Mouse (Mus musculus): ENCODE measurements around the gene Usp46. TPM values are rescaled to one million over a fixed set of nuclear protein-coding genes. Genes with fewer than 3 reads are reported as not detected.

Gene Usp46
- polyA plus RNA-seq, 2 experiments: 20.0 to 39.1 TPM

DNA sequence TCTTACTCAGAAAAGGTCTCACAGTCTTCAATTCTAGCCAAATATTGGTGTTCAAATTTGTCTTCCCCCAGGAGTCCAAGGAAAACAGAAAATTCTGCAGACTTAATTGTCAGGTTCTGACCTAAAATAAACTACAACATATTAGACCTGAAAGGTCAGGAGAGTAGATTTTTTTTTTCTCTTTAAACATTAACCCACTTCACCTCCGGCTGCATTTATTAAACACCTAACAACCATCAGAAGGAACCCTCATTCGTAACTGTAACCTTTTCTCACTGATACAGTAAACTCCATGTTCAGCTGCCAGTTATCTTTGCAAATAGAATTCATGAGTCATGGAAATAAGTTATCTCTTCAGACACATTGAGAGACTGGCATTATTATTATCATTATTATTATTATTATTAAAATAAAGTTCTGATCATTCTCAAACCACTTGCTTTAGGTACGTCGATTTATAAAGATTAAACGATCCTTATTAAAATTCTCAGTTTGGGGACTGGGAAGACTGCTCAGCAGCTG, 4.9 kb downstream of the Usp46 start:
- Histone ChIP-seq H3K27ac (replicated peaks; ENCODE audit: low read depth, low read length) (no peak overlapping the region), H3K4me3 (replicated peaks; ENCODE audit: low read length) (no peak overlapping the region), H3K27me3 (ENCODE audit: control insufficient read depth, insufficient read depth, low read length) (no peaks in the 10 kb centered on the region), H3K4me1 (ENCODE audit: control insufficient read depth, insufficient read depth, low read length) (peaks cover 44% of the 10 kb centered on the region), H3K9ac (ENCODE audit: low read depth, low read length, severe bottlenecking) (no peak overlapping the region), H3K9me3 (ENCODE audit: control insufficient read depth, low read length) (no peaks in the 10 kb centered on the region), H3K36me3 (ENCODE audit: control insufficient read depth, insufficient read depth, low read length) (no peaks in the 10 kb centered on the region; the same call in 1 of the 2 replicates), H3K4me2 (replicated peaks; ENCODE audit: low read depth, low read length, severe bottlenecking) (no peak overlapping the region)
- no peak for TF ChIP-seq POLR2A (IDR thresholded peaks at IDR 0.05; ENCODE audit: borderline replicate concordance, extremely low read depth, insufficient read depth, insufficient read length)
- 71% methylated on average over 5 of the region's 5 CpGs for WGBS
- DNase-seq (ENCODE audit: low spot score) (no peak), ATAC-seq (ENCODE audit: low FRiP score, low read depth) (no peak)

DNA sequence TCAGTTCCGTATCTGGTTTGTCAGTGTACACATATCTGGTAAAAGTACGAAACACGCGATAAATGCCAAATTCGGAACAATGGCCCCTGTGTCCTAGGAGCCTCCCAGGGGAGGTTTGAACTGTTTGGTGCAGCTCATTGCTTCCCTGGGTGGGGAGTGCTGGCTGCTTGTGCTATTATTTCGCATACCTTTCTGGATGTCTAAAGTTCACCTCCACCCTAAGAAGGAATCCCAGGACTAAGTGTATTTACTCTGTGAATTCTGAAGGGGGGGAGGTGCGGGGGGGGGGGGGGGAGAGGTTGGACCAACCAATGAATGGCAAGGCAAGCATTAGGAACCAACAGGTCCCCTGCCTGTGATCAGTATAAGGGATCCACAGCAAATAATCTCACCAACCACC, 6.0 kb downstream of the Usp46 start:
- Histone ChIP-seq H3K27ac (replicated peaks; ENCODE audit: low read depth, low read length) (no peak overlapping the region), H3K9ac (ENCODE audit: low read depth, low read length, severe bottlenecking) (no peak overlapping the region), H3K36me3 (ENCODE audit: control insufficient read depth, insufficient read depth, low read length) (no peaks in the 10 kb centered on the region; the same call in 1 of the 2 replicates), H3K9me3 (ENCODE audit: control insufficient read depth, low read length) (no peaks in the 10 kb centered on the region), H3K4me1 (ENCODE audit: control insufficient read depth, insufficient read depth, low read length) (peaks cover 43% of the 10 kb centered on the region), H3K4me3 (replicated peaks; ENCODE audit: low read length) (no peak overlapping the region), H3K4me2 (replicated peaks; ENCODE audit: low read depth, low read length, severe bottlenecking) (no peak overlapping the region), H3K27me3 (ENCODE audit: control insufficient read depth, insufficient read depth, low read length) (no peaks in the 10 kb centered on the region)
- ATAC-seq (ENCODE audit: low FRiP score, low read depth) (no peak), DNase-seq (ENCODE audit: low spot score) (no peak)
- 84% methylated on average over 6 of the region's 7 CpGs for WGBS
- no peak for TF ChIP-seq POLR2A (IDR thresholded peaks at IDR 0.05; ENCODE audit: borderline replicate concordance, extremely low read depth, insufficient read depth, insufficient read length)

DNA sequence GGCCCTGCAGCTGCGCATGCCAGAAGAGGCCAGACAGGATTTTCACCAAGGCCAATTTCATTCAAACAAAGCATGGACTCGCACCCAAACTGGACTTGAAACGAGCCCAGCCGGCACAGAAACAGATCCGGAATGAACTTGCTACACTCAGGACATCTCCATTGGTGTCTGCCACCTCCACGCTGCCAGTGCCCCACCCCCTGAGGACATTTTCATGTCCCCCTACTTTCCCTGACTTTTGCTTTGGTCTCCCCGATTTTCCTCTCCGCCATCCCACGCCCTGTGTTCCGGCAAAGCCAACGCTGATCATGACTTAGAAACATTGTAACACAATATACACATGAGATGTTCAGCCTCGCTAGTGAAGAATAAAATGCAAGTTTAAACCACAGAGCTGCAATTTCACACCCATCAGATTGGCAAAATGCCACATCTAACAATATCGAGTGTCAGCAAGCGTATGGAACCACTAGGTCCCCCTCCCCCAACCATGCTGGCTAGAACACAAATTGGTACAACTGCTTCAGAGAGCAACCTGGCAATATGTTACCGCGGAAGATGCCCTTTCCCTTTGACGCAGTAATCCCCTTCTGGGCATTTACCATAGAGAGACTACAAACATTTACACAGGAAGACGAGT, 6.7 kb downstream of the Usp46 start:
- WGBS: 64% methylated on average over 18 of the region's 18 CpGs
- Histone ChIP-seq H3K27me3 (ENCODE audit: control insufficient read depth, insufficient read depth, low read length) (no peaks in the 10 kb centered on the region), H3K4me2 (replicated peaks; ENCODE audit: low read depth, low read length, severe bottlenecking) (no peak overlapping the region), H3K9me3 (ENCODE audit: control insufficient read depth, low read length) (no peaks in the 10 kb centered on the region), H3K27ac (replicated peaks; ENCODE audit: low read depth, low read length) (peak overlapping the region; percentile 52; the same call in 1 of the 2 replicates), H3K4me1 (ENCODE audit: control insufficient read depth, insufficient read depth, low read length) (peaks cover 37% of the 10 kb centered on the region), H3K36me3 (ENCODE audit: control insufficient read depth, insufficient read depth, low read length) (no peaks in the 10 kb centered on the region; the same call in 1 of the 2 replicates), H3K4me3 (replicated peaks; ENCODE audit: low read length) (no peak overlapping the region), H3K9ac (ENCODE audit: low read depth, low read length, severe bottlenecking) (no peak overlapping the region)
- TF ChIP-seq POLR2A (IDR thresholded peaks at IDR 0.05; ENCODE audit: borderline replicate concordance, extremely low read depth, insufficient read depth, insufficient read length): no peak
- ATAC-seq (ENCODE audit: low FRiP score, low read depth): 0 out of 2 replicates have a peak, but pooled peaks have one; percentile 18
- DNase-seq (ENCODE audit: low spot score): peak; percentile 34

GRCm38 (mm10) chr5:74052171-74052909, 15.9 kb downstream of the Usp46 start:
- no peak overlapping the region for H3K9ac ChIP-seq (ENCODE audit: low read depth, low read length, severe bottlenecking)
- ATAC-seq (ENCODE audit: low FRiP score, low read depth) (peak; percentile 69), DNase-seq (ENCODE audit: low spot score) (no peak)
- TF ChIP-seq POLR2A (IDR thresholded peaks at IDR 0.05; ENCODE audit: borderline replicate concordance, extremely low read depth, insufficient read depth, insufficient read length): no peak
- H3K4me2 ChIP-seq (replicated peaks; ENCODE audit: low read depth, low read length, severe bottlenecking): no peak overlapping the region
- WGBS: 75% methylated on average over 15 of the region's 15 CpGs
- peak overlapping the region; percentile 38 for H3K27ac ChIP-seq (replicated peaks; ENCODE audit: low read depth, low read length)
- no peak overlapping the region for H3K4me3 ChIP-seq (replicated peaks; ENCODE audit: low read length)
- H3K27me3 ChIP-seq (ENCODE audit: control insufficient read depth, insufficient read depth, low read length): no peaks in the 10 kb centered on the region
- 0 out of 2 replicates have a peak, but pooled peaks cover 4% of the 10 kb centered on the region for H3K36me3 ChIP-seq (ENCODE audit: control insufficient read depth, insufficient read depth, low read length)
- H3K9me3 ChIP-seq (ENCODE audit: control insufficient read depth, low read length): no peaks in the 10 kb centered on the region
- H3K4me1 ChIP-seq (ENCODE audit: control insufficient read depth, insufficient read depth, low read length): peaks cover 19% of the 10 kb centered on the region

- ATAC-seq (ENCODE audit: low FRiP score, low read depth): peak; percentile 27
- TF ChIP-seq POLR2A (IDR thresholded peaks at IDR 0.05; ENCODE audit: borderline replicate concordance, extremely low read depth, insufficient read depth, insufficient read length): no peak
- Histone ChIP-seq H3K4me1 (ENCODE audit: control insufficient read depth, insufficient read depth, low read length) (peaks cover 19% of the 10 kb centered on the region), H3K9me3 (ENCODE audit: control insufficient read depth, low read length) (no peaks in the 10 kb centered on the region), H3K36me3 (ENCODE audit: control insufficient read depth, insufficient read depth, low read length) (0 out of 2 replicates have a peak, but pooled peaks cover 4% of the 10 kb centered on the region), H3K27me3 (ENCODE audit: control insufficient read depth, insufficient read depth, low read length) (no peaks in the 10 kb centered on the region), H3K27ac (replicated peaks; ENCODE audit: low read depth, low read length) (0 out of 2 replicates have a peak overlapping the region, but pooled peaks have one; percentile 38), H3K4me3 (replicated peaks; ENCODE audit: low read length) (no peak overlapping the region), H3K4me2 (replicated peaks; ENCODE audit: low read depth, low read length, severe bottlenecking) (no peak overlapping the region), H3K9ac (ENCODE audit: low read depth, low read length, severe bottlenecking) (no peak overlapping the region)
- DNase-seq (ENCODE audit: low spot score): peak; percentile 59
- 70% methylated on average over 23 of the region's 23 CpGs for WGBS
Observed at GRCm38 (mm10) chr5:74051394-74052170, 16.6 kb downstream of the Usp46 start.

All from limb, embryonic 14.5 days (tissue).